Mouse (Mus musculus) retina, postnatal 1 day (tissue): ENCODE measurements at regions not wholly inside any gene's neighbourhood (a gene's known extent, or its start where the extent isn't known, plus 50 kb on each side); places are given as distances from the start of the nearest gene placed in this dataset.

Source experiments
- DNase-seq: peaks from one replicate; pipeline ENCODE4 v3.0.0-alpha.2; 2012

GRCm38 (mm10) chr6:19015868-19016267, 149.8 kb downstream of the Ankrd7 start:
- DNase-seq = peak; percentile 6

- DNase-seq = no peak
Measured at GRCm38 (mm10) chr6:19018166-19018769, 152.2 kb downstream of the Ankrd7 start.

- no peak for DNase-seq
Measured at GRCm38 (mm10) chr6:19034268-19034667, 168.2 kb downstream of the Ankrd7 start.
